In genomic region chr15:80163274-80163673, GRCm38 (mm10) we compare ENCODE assay signal across 11 mouse cellular contexts. TPM values are rescaled to one million over a fixed set of nuclear protein-coding genes. Genes with fewer than 3 reads are reported as not detected.
A peak's percentile ranks its signal among the peaks of the same experiment; 100 is the strongest.
DNase-seq lines count a peak whose midpoint lies in the region; ATAC-seq and TF ChIP-seq lines count a peak whose summit lies in the region.
"Had no signal": no experiment of that assay in that cellular context is flagged by ENCODE, and none has a peak within 500 bp of the region (broad histone marks: within the 10 kb centered on the region; RNA-seq: fewer than 3 reads in every experiment).

No protein-coding gene starts in this region.

- no peak for ATAC-seq in heart, embryonic 11.5 days (replicated peaks; ENCODE audit: insufficient number of reproducible peaks, low FRiP score, low TSS enrichment)
- ATAC-seq in inflammation-experienced regulatory T-cells, adult 6 months: no peak
- no peak for ATAC-seq in forebrain, embryonic 15.5 days (replicated peaks)

- H3K27me3 ChIP-seq in heart, embryonic 11.5 days (ENCODE audit: control insufficient read depth, insufficient read depth, low read length): no peaks in the 10 kb centered on the region
- H3K27me3 ChIP-seq in cerebellum, adult 2 months (ENCODE audit: control insufficient read depth, insufficient read depth, low read length): no peaks in the 10 kb centered on the region
- H3K27me3 ChIP-seq in forebrain, embryonic 15.5 days: no peaks in the 10 kb centered on the region
- H3K27me3 ChIP-seq: heart, embryonic 15.5 days had no signal

- H3K27ac ChIP-seq in heart, embryonic 11.5 days (ENCODE audit: low read depth, low read length): no peak overlapping the region
- H3K27ac ChIP-seq in cerebellum, adult 2 months (ENCODE audit: insufficient read depth, low read length): peak overlapping the region; percentile 88
- H3K27ac ChIP-seq in layer of hippocampus, adult 2 months: peak overlapping the region; percentile 87
- no peak overlapping the region for H3K27ac ChIP-seq in forebrain, embryonic 15.5 days (replicated peaks)
- H3K27ac ChIP-seq: heart, embryonic 15.5 days; kidney, postnatal 0 days had no signal

- peak; percentile 37; the same call in 1 of the 2 replicates for TF ChIP-seq CTCF in cerebellum, adult 2 months (IDR thresholded peaks at IDR 0.05; ENCODE audit: borderline replicate concordance, insufficient read depth, low read depth, low read length)
- TF ChIP-seq CTCF in layer of hippocampus, adult 2 months (conservative IDR thresholded peaks at IDR 0.05): no peak

- no peaks in the 10 kb centered on the region for H3K9me3 ChIP-seq in heart, embryonic 11.5 days (replicated peaks; ENCODE audit: control insufficient read depth, low read length)
- H3K9me3 ChIP-seq in forebrain, embryonic 15.5 days: no peaks in the 10 kb centered on the region
- H3K9me3 ChIP-seq: heart, embryonic 15.5 days had no signal

- DNase-seq in heart, postnatal 4 days: peak; percentile 38
- DNase-seq in cerebellum, adult 2 months: peak; percentile 98 to 99
- peak; percentile 61 to 75 for DNase-seq in layer of hippocampus, adult 2 months (ENCODE audit: low spot score in 2 of 2)
- DNase-seq in right cerebral cortex, adult 18-20 months: peak; percentile 60
- DNase-seq in thymus, postnatal 10 days (ENCODE audit: low spot score in 2 of 2): no peak

- no peak overlapping the region for H3K4me2 ChIP-seq in heart, embryonic 11.5 days
- no peak overlapping the region for H3K4me2 ChIP-seq in forebrain, embryonic 15.5 days (replicated peaks)
- H3K4me2 ChIP-seq: heart, embryonic 15.5 days; midbrain, embryonic 11.5 days had no signal

- H3K4me3 ChIP-seq in heart, embryonic 11.5 days (ENCODE audit: low read depth, low read length): no peak overlapping the region
- no peak overlapping the region for H3K4me3 ChIP-seq in cerebellum, adult 2 months (replicated peaks; ENCODE audit: insufficient read depth, low read depth, low read length)
- H3K4me3 ChIP-seq in layer of hippocampus, adult 2 months: no peak overlapping the region
- H3K4me3 ChIP-seq in forebrain, embryonic 15.5 days: no peak overlapping the region
- H3K4me3 ChIP-seq: heart, embryonic 15.5 days had no signal

- H3K9ac ChIP-seq in heart, embryonic 11.5 days (ENCODE audit: low read depth, low read length): no peak overlapping the region
- no peak overlapping the region for H3K9ac ChIP-seq in forebrain, embryonic 15.5 days (replicated peaks)
- H3K9ac ChIP-seq: heart, embryonic 15.5 days had no signal

- H3K4me1 ChIP-seq in heart, embryonic 11.5 days (ENCODE audit: control insufficient read depth, insufficient read depth, low read length): peaks cover 13% of the 10 kb centered on the region
- H3K4me1 ChIP-seq in cerebellum, adult 2 months (ENCODE audit: control insufficient read depth, insufficient read depth, low read length): peaks cover 75% of the 10 kb centered on the region
- H3K4me1 ChIP-seq in forebrain, embryonic 15.5 days: no peaks in the 10 kb centered on the region

- peaks cover 32% of the 10 kb centered on the region for H3K36me3 ChIP-seq in heart, embryonic 11.5 days (ENCODE audit: control insufficient read depth, insufficient read depth, low read length)
- peaks cover 30% of the 10 kb centered on the region for H3K36me3 ChIP-seq in forebrain, embryonic 15.5 days

- no peak for TF ChIP-seq POLR2A in cerebellum, adult 2 months (IDR thresholded peaks at IDR 0.05; ENCODE audit: borderline replicate concordance, insufficient read depth, low read length)

- 76% methylated on average over 11 of the region's 11 CpGs for WGBS in heart, embryonic 11.5 days (ENCODE audit: insufficient replicate concordance)
- WGBS in cerebellum, adult 2 months: 13% methylated on average over 11 of the region's 11 CpGs
- WGBS in forebrain, embryonic 15.5 days: 73% methylated on average over 11 of the region's 11 CpGs

RNA-seq across cellular contexts. Expression of gene Mgat3, which starts 10.2 kb away (rescaled TPM):
- 1 to 10 TPM; 2.5 TPM for total RNA-seq in heart, postnatal 4 days (2021)
- 1.8 and 2.1 TPM in 2 replicates for polyA plus RNA-seq in heart, embryonic 11.5 days (2014; fragmentation: Nextera tagmentation; extraction: Ambion mirVana)
- 106 and 114 TPM in 2 replicates for polyA plus RNA-seq in cerebellum, adult 2 months (2012; rRNA removed)
- 100 to 1,000 TPM; 109 to 115 TPM for total RNA-seq in layer of hippocampus, adult 2 months (2021)
- polyA plus RNA-seq in inflammation-experienced regulatory T-cells, adult 6 months (2017; shearing (Covaris generic)): not detected
- 10.3 and 10.7 TPM in 2 replicates for polyA plus RNA-seq in forebrain, embryonic 15.5 days (2015; fragmentation: Nextera tagmentation; extraction: Ambion mirVana)

RNA-seq across cellular contexts. Expression of gene Tab1, which starts 30.3 kb away (rescaled TPM):
- total RNA-seq in heart, postnatal 4 days (2021): 10 to 100 TPM; 36.5 to 37.0 TPM
- polyA plus RNA-seq in heart, embryonic 11.5 days (2014; fragmentation: Nextera tagmentation; extraction: Ambion mirVana): 18.8 and 25.1 TPM in 2 replicates
- 50.0 and 50.2 TPM in 2 replicates for polyA plus RNA-seq in cerebellum, adult 2 months (2012; rRNA removed)
- 10 to 100 TPM; 28.2 to 30.2 TPM for total RNA-seq in layer of hippocampus, adult 2 months (2021)
- polyA plus RNA-seq in inflammation-experienced regulatory T-cells, adult 6 months (2017; shearing (Covaris generic)): 10 to 100 TPM; 12.2 to 15.9 (median 12.3) TPM
- polyA plus RNA-seq in forebrain, embryonic 15.5 days (2015; fragmentation: Nextera tagmentation; extraction: Ambion mirVana): 41.1 and 45.0 TPM in 2 replicates

Comparison
In these comparisons a context has a peak if more than half of its experiments do, and no peak if none do; other contexts are left out.
1. DNase-seq: peak in heart, postnatal 4 days (single experiment), cerebellum, adult 2 months (2 of 2), layer of hippocampus, adult 2 months (2 of 2) and right cerebral cortex, adult 18-20 months (single experiment); none in thymus, postnatal 10 days (0 of 2).
2. H3K27ac ChIP-seq: peak in cerebellum, adult 2 months (single experiment) and layer of hippocampus, adult 2 months (single experiment); none in heart, embryonic 11.5 days (single experiment) and forebrain, embryonic 15.5 days (single experiment).